In the genomic region with DNA sequence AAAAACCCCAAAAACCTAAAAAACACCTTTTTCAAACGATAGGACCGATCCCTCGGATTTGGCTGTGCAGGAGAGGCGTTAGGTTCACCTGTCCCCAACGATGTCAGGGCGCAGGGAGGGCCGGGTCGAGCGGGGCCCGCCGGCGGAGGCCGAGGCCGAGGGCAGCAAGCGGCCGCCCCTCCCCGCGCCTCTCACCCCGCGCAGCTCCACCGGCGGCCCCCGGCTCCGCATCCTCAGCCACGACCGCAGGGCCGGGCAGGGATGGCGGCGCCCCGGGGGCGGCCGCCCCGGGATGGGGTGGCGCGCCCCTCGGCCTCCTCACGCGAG, we compare ENCODE assay signal across 8 mouse cellular contexts. TPM values are rescaled to one million over a fixed set of nuclear protein-coding genes. Genes with fewer than 3 reads are reported as not detected.
A peak's percentile ranks its signal among the peaks of the same experiment; 100 is the strongest.
DNase-seq lines count a peak whose midpoint lies in the region; ATAC-seq and TF ChIP-seq lines count a peak whose summit lies in the region.

No protein-coding gene starts in this region.

- no peak for ATAC-seq in kidney, postnatal 0 days (replicated peaks; ENCODE audit: low FRiP score, low read depth)
- no peak; the same call in 1 of the 2 replicates for ATAC-seq in embryonic facial prominence, embryonic 12.5 days (ENCODE audit: insufficient number of reproducible peaks, insufficient read depth, low FRiP score, low TSS enrichment)
- ATAC-seq in intestine, embryonic 15.5 days: peak; percentile 83

- H3ac ChIP-seq in myocyte (ENCODE audit: control insufficient read depth, insufficient read length): peak overlapping the region; percentile 21

- DNase-seq in kidney, postnatal 0 days (ENCODE audit: low spot score): no peak
- no peak for DNase-seq in kidney, adult 18-20 months
- no peak for DNase-seq in layer of hippocampus, adult 9-11 months
- DNase-seq in gastrocnemius, adult 18-20 months (ENCODE audit: low spot score): no peak
- no peak for DNase-seq in thymus, adult 18-20 months

- no peak for TF ChIP-seq POLR2A in myocyte (IDR thresholded peaks at IDR 0.05; ENCODE audit: insufficient read length, low read depth)

- peaks cover 11% of the 10 kb centered on the region; the same call in 1 of the 2 replicates for H3K4me1 ChIP-seq in kidney, postnatal 0 days (replicated peaks; ENCODE audit: insufficient read depth, low read length)
- peaks cover 15% of the 10 kb centered on the region for H3K4me1 ChIP-seq in embryonic facial prominence, embryonic 12.5 days
- peaks cover 15% of the 10 kb centered on the region for H3K4me1 ChIP-seq in intestine, embryonic 15.5 days (replicated peaks)

- TF ChIP-seq CTCF in kidney, postnatal 0 days (IDR thresholded peaks at IDR 0.05; ENCODE audit: low read depth): no peak

- peak overlapping the region; percentile 100 for H3K4me2 ChIP-seq in kidney, postnatal 0 days (ENCODE audit: low read length)
- peak overlapping the region; percentile 99 for H3K4me2 ChIP-seq in embryonic facial prominence, embryonic 12.5 days (replicated peaks)
- H3K4me2 ChIP-seq in intestine, embryonic 15.5 days (replicated peaks): peak overlapping the region; percentile 99
- H3K4me2 ChIP-seq in myocyte (ENCODE audit: low read depth): peak overlapping the region; percentile 76

- H3K9ac ChIP-seq in kidney, postnatal 0 days (ENCODE audit: low read depth, low read length): peak overlapping the region; percentile 82
- peak overlapping the region; percentile 90 for H3K9ac ChIP-seq in embryonic facial prominence, embryonic 12.5 days
- H3K9ac ChIP-seq in intestine, embryonic 15.5 days: peak overlapping the region; percentile 90

- no peaks in the 10 kb centered on the region for H3K27me3 ChIP-seq in kidney, postnatal 0 days (ENCODE audit: insufficient read depth, low read length)
- no peaks in the 10 kb centered on the region for H3K27me3 ChIP-seq in embryonic facial prominence, embryonic 12.5 days
- H3K27me3 ChIP-seq in intestine, embryonic 15.5 days (replicated peaks): no peaks in the 10 kb centered on the region
- no peaks in the 10 kb centered on the region for H3K27me3 ChIP-seq in myocyte (ENCODE audit: control insufficient read depth, insufficient read depth, insufficient read length)

- peak overlapping the region; percentile 94 for H3K4me3 ChIP-seq in kidney, postnatal 0 days (replicated peaks; ENCODE audit: low read depth, low read length)
- H3K4me3 ChIP-seq in embryonic facial prominence, embryonic 12.5 days: peak overlapping the region; percentile 85
- H3K4me3 ChIP-seq in intestine, embryonic 15.5 days (replicated peaks): peak overlapping the region; percentile 62
- peak overlapping the region; percentile 43 for H3K4me3 ChIP-seq in myocyte

- H3K9me3 ChIP-seq in kidney, postnatal 0 days (replicated peaks; ENCODE audit: low read length): no peaks in the 10 kb centered on the region
- H3K9me3 ChIP-seq in embryonic facial prominence, embryonic 12.5 days: no peaks in the 10 kb centered on the region
- no peaks in the 10 kb centered on the region for H3K9me3 ChIP-seq in intestine, embryonic 15.5 days

- H3K27ac ChIP-seq in kidney, postnatal 0 days: peak overlapping the region; percentile 89; the same call in 1 of the 2 replicates
- H3K27ac ChIP-seq in embryonic facial prominence, embryonic 12.5 days: peak overlapping the region; percentile 92
- H3K27ac ChIP-seq in intestine, embryonic 15.5 days: peak overlapping the region; percentile 90; the same call in 1 of the 2 replicates

- 1% methylated on average over 38 of the region's 38 CpGs for WGBS in kidney, postnatal 0 days
- under 1% methylated on average over 36 of the region's 38 CpGs for WGBS in embryonic facial prominence, embryonic 12.5 days
- under 1% methylated on average over 38 of the region's 38 CpGs for WGBS in intestine, embryonic 15.5 days

- no peaks in the 10 kb centered on the region for H3K36me3 ChIP-seq in kidney, postnatal 0 days (ENCODE audit: insufficient read depth, low read length)
- peaks cover 16% of the 10 kb centered on the region for H3K36me3 ChIP-seq in embryonic facial prominence, embryonic 12.5 days
- H3K36me3 ChIP-seq in intestine, embryonic 15.5 days: no peaks in the 10 kb centered on the region
- peaks cover 5% of the 10 kb centered on the region for H3K36me3 ChIP-seq in myocyte (ENCODE audit: control insufficient read depth, insufficient read depth)

- H3K79me2 ChIP-seq in myocyte (ENCODE audit: control insufficient read depth, insufficient read depth): peaks cover 12% of the 10 kb centered on the region

TF ChIP-seq in myocyte, 11 proteins besides CTCF, POLR2A, EP300 and RAD21:
- TF ChIP-seq CEBPB (IDR thresholded peaks at IDR 0.05; ENCODE audit: insufficient read depth, poor library complexity, severe bottlenecking): no peak
- no peak for TF ChIP-seq E2F4 (IDR thresholded peaks at IDR 0.05; ENCODE audit: insufficient read depth)
- TF ChIP-seq TCF3 (IDR thresholded peaks at IDR 0.05; ENCODE audit: insufficient read length, low read depth): no peak
- TF ChIP-seq MAX (IDR thresholded peaks at IDR 0.05; ENCODE audit: low read depth): no peak
- no peak for TF ChIP-seq MYOD1 (IDR thresholded peaks at IDR 0.05; ENCODE audit: control insufficient read depth in 1 of 3, insufficient read length in 2 of 3, low read depth in 2 of 3)
- no peak for TF ChIP-seq USF1 (IDR thresholded peaks at IDR 0.05; ENCODE audit: low read depth)
- no peak for TF ChIP-seq TCF12 (IDR thresholded peaks at IDR 0.05; ENCODE audit: insufficient read depth, poor library complexity, severe bottlenecking)
- no peak for TF ChIP-seq REST (IDR thresholded peaks at IDR 0.05; ENCODE audit: insufficient read depth, insufficient read length)
- TF ChIP-seq MYOG (IDR thresholded peaks at IDR 0.05; ENCODE audit: control insufficient read depth in 1 of 3, insufficient read depth in 1 of 3, insufficient read length in 2 of 3, low read depth in 2 of 3): no peak
- no peak for TF ChIP-seq POLR2AphosphoS2 (IDR thresholded peaks at IDR 0.05; ENCODE audit: insufficient read length, low read depth)
- TF ChIP-seq SRF (IDR thresholded peaks at IDR 0.05; ENCODE audit: control insufficient read depth, insufficient read length, low read depth): no peak

RNA-seq across cellular contexts. Expression of a gene that starts 0.2 kb away (rescaled TPM):
- 5.0 and 6.8 TPM in 2 replicates for polyA plus RNA-seq in kidney, postnatal 0 days (2015; fragmentation: Nextera tagmentation; extraction: Ambion mirVana)
- polyA plus RNA-seq in embryonic facial prominence, embryonic 12.5 days (2016; fragmentation: Nextera tagmentation; extraction: Ambion mirVana): 14.0 and 16.6 TPM in 2 replicates
- polyA plus RNA-seq in intestine, embryonic 15.5 days (2015; fragmentation: Nextera tagmentation; extraction: Ambion mirVana): 5.6 and 5.8 TPM in 2 replicates
- polyA plus RNA-seq in myocyte (2012; fragmentation: generic; extraction: Trizol): 39.4 TPM
- total RNA-seq in gastrocnemius, adult 18-20 months (2021): 10 to 100 TPM; 36.3 to 38.4 TPM

RNA-seq across cellular contexts. Expression of a gene that starts 15.0 kb away (rescaled TPM):
- 2.9 and 3.2 TPM in 2 replicates for polyA plus RNA-seq in kidney, postnatal 0 days (2015; fragmentation: Nextera tagmentation; extraction: Ambion mirVana)
- polyA plus RNA-seq in embryonic facial prominence, embryonic 12.5 days (2016; fragmentation: Nextera tagmentation; extraction: Ambion mirVana): 4.0 and 5.8 TPM in 2 replicates
- 2.8 and 3.3 TPM in 2 replicates for polyA plus RNA-seq in intestine, embryonic 15.5 days (2015; fragmentation: Nextera tagmentation; extraction: Ambion mirVana)
- 1.7 TPM for polyA plus RNA-seq in myocyte (2012; fragmentation: generic; extraction: Trizol)
- total RNA-seq in gastrocnemius, adult 18-20 months (2021): under 1 TPM; 0.37 to 0.64 TPM

RNA-seq across cellular contexts. Expression of a gene that starts 20.4 kb away (rescaled TPM):
- polyA plus RNA-seq in kidney, postnatal 0 days (2015; fragmentation: Nextera tagmentation; extraction: Ambion mirVana): not detected in 2 replicates
- 2.5 and 3.6 TPM in 2 replicates for polyA plus RNA-seq in embryonic facial prominence, embryonic 12.5 days (2016; fragmentation: Nextera tagmentation; extraction: Ambion mirVana)
- 2.3 and 2.5 TPM in 2 replicates for polyA plus RNA-seq in intestine, embryonic 15.5 days (2015; fragmentation: Nextera tagmentation; extraction: Ambion mirVana)
- 0.20 TPM for polyA plus RNA-seq in myocyte (2012; fragmentation: generic; extraction: Trizol)
- total RNA-seq in gastrocnemius, adult 18-20 months (2021): not detected

RNA-seq across cellular contexts. Expression of a gene that starts 57.0 kb away (rescaled TPM):
- 20.8 and 23.9 TPM in 2 replicates for polyA plus RNA-seq in kidney, postnatal 0 days (2015; fragmentation: Nextera tagmentation; extraction: Ambion mirVana)
- 55.8 and 57.1 TPM in 2 replicates for polyA plus RNA-seq in embryonic facial prominence, embryonic 12.5 days (2016; fragmentation: Nextera tagmentation; extraction: Ambion mirVana)
- 24.3 and 25.0 TPM in 2 replicates for polyA plus RNA-seq in intestine, embryonic 15.5 days (2015; fragmentation: Nextera tagmentation; extraction: Ambion mirVana)
- 2.0 TPM for polyA plus RNA-seq in myocyte (2012; fragmentation: generic; extraction: Trizol)
- 1 to 10 TPM; 5.1 to 6.9 TPM for total RNA-seq in gastrocnemius, adult 18-20 months (2021)

Comparison
In these comparisons a context has a peak if more than half of its experiments do, and no peak if none do; other contexts are left out.
1. H3K4me3 ChIP-seq: peak in every context shown above with its lines; median percentile 94 in kidney, postnatal 0 days; 85 in embryonic facial prominence, embryonic 12.5 days; 62 in intestine, embryonic 15.5 days; 43 in myocyte.